Mouse (Mus musculus) left cerebral cortex, postnatal 14 days (tissue): Measurements from ENCODE around the gene Tsen54. TPM values are rescaled to one million over a fixed set of nuclear protein-coding genes. Genes with fewer than 3 reads are reported as not detected.

Source experiments
- DNase-seq, 2 experiments: peaks; one replicate each; pipeline ENCODE4 v3.0.0; 2021 to 2022; ENCODE audit warnings: low spot score in 2 of 2, mixed read lengths in 1 of 2
- intact Hi-C: fragments of 180-260 bp; cut with DNase I; formaldehyde crosslinking; loops from one replicate; pipeline ENCODE4 v1.15.1; 2025
- long read RNA-seq, 2 experiments: library from polyadenylated mRNA; stranded (forward); transcript quantifications; one replicate each; pipeline ENCODE4 v2.0.0; 2021
- total RNA-seq, 2 experiments: library from RNA; stranded (reverse); gene quantifications; 2 replicates each; pipeline ENCODE4 v1.2.3; 2021

Tsen54 gene
- total RNA-seq: 10 to 100 TPM; 12.7 to 15.3 TPM
- long read RNA-seq, experiment 1, partial matches to known transcripts: 2 of 11 reads
- long read RNA-seq, experiment 1, other reads (novel, unspliced or antisense): 7 of 11 reads
- long read RNA-seq, experiment 2, transcript Tsen54-201 (11 exons, 1,979 nt): major isoform, 5 of 11 reads
- long read RNA-seq, experiment 2, partial matches to known transcripts: 0 of 11 reads
- long read RNA-seq, experiment 2, other reads (novel, unspliced or antisense): 6 of 11 reads

GRCm38 (mm10) chr11:115814605-115815450 is at the start of gene Tsen54:
Gene Tsen54 (plus strand): TSS chr11:115814724.
- intact Hi-C loops: loop anchor here (1.0 to 5.0 kb wide), 3 partner anchors 38 to 183 kb away; no protein-coding TSS in a partner anchor

GRCm38 (mm10) chr11:115765103-115765606 is 49.4 kb upstream of the Tsen54 start, which contains the start of gene Tmem94:
Gene Tmem94 (plus strand): TSS chr11:115765433.
- peak; percentile 98 for DNase-seq
- intact Hi-C loops: no loop called here

More at GRCm38 (mm10) chr11:115814605-115815450, at the start of gene Tsen54:
- DNase-seq: peak; percentile 66 to 87

GRCm38 (mm10) chr11:115765607-115766141 is 48.9 kb upstream of the Tsen54 start:
- intact Hi-C loops: no loop called here
- DNase-seq: peak in 1 of 2 experiments; percentile 37

- DNase-seq: no peak
- intact Hi-C loops: no loop called here
Observed at GRCm38 (mm10) chr11:115766356-115766943, 48.1 kb upstream of the Tsen54 start.

GRCm38 (mm10) chr11:115766981-115767380 is 47.5 kb upstream of the Tsen54 start:
- intact Hi-C loops: no loop called here
- DNase-seq: no peak

- no peak for DNase-seq
- intact Hi-C loops: no loop called here
Observed at GRCm38 (mm10) chr11:115768896-115769295, 45.6 kb upstream of the Tsen54 start.

GRCm38 (mm10) chr11:115774653-115775052 is 39.9 kb upstream of the Tsen54 start:
- DNase-seq: no peak
- intact Hi-C loops: loop anchor here (5.0 kb wide), 1 partner anchor 38 kb away; the partner anchor contains the start of genes Caskin2 and Tsen54

GRCm38 (mm10) chr11:115775821-115776665 is 38.5 kb upstream of the Tsen54 start:
- intact Hi-C loops: loop anchor here (5.0 kb wide), 1 partner anchor 36 kb away; the partner anchor contains the start of genes Caskin2 and Tsen54
- DNase-seq: no peak

GRCm38 (mm10) chr11:115776954-115777353 is 37.6 kb upstream of the Tsen54 start:
- intact Hi-C loops: loop anchor here (5.0 kb wide), 1 partner anchor 35 kb away; the partner anchor contains the start of genes Caskin2 and Tsen54
- no peak for DNase-seq

GRCm38 (mm10) chr11:115777487-115778335 is 36.8 kb upstream of the Tsen54 start:
- DNase-seq: no peak
- intact Hi-C loops: loop anchor here (5.0 kb wide), 1 partner anchor 35 kb away; the partner anchor contains the start of genes Caskin2 and Tsen54

GRCm38 (mm10) chr11:115779038-115779571 is 35.4 kb upstream of the Tsen54 start:
- DNase-seq: peak; percentile 28 to 43
- intact Hi-C loops: loop anchor here (5.0 kb wide), 1 partner anchor 33 kb away; the partner anchor contains the start of genes Caskin2 and Tsen54

GRCm38 (mm10) chr11:115780141-115781070 is 34.1 kb upstream of the Tsen54 start:
- DNase-seq: peak; percentile 69 to 75
- intact Hi-C loops: no loop called here

GRCm38 (mm10) chr11:115786473-115786872 is 28.1 kb upstream of the Tsen54 start:
- DNase-seq: no peak
- intact Hi-C loops: no loop called here

GRCm38 (mm10) chr11:115789787-115790186 is 24.7 kb upstream of the Tsen54 start:
- intact Hi-C loops: no loop called here
- DNase-seq: no peak

- intact Hi-C loops: no loop called here
- DNase-seq: no peak
Observed at GRCm38 (mm10) chr11:115791919-115792318, 22.6 kb upstream of the Tsen54 start.

- intact Hi-C loops: no loop called here
Observed at GRCm38 (mm10) chr11:115792353-115792752, 22.2 kb upstream of the Tsen54 start.

More at GRCm38 (mm10) chr11:115792353-115792752, 22.2 kb upstream of the Tsen54 start:
- no peak for DNase-seq
